Mouse (Mus musculus) G1E (cell line): ENCODE measurements around the gene Dapp1.

ENCODE experiments used
- CTCF ChIP-seq: IDR thresholded peaks from 2 replicates; pipeline ENCODE4 v1.5.1; 2012; ENCODE audit warnings: low read depth, low read length, inconsistent platforms, mixed read lengths
- GATA1 ChIP-seq: IDR thresholded peaks from 2 replicates; pipeline ENCODE4 v1.6.1; 2012; ENCODE audit warnings: borderline replicate concordance, low read length, inconsistent platforms, mixed read lengths
- GATA2 ChIP-seq: IDR thresholded peaks from 2 replicates; pipeline ENCODE4 v1.6.1; 2012; ENCODE audit warnings: low read depth, low read length, inconsistent platforms, borderline replicate concordance
- POLR2AphosphoS5 ChIP-seq: IDR thresholded peaks from 2 replicates; pipeline ENCODE4 v1.6.1; 2012; ENCODE audit warnings: low read depth, low read length, inconsistent platforms; ENCODE audit not compliant: insufficient replicate concordance
- TAL1 ChIP-seq: conservative IDR thresholded peaks from 2 replicates; pipeline ENCODE4 v1.6.1; 2012; ENCODE audit warnings: low read depth, low read length, inconsistent platforms, mixed read lengths

DNA sequence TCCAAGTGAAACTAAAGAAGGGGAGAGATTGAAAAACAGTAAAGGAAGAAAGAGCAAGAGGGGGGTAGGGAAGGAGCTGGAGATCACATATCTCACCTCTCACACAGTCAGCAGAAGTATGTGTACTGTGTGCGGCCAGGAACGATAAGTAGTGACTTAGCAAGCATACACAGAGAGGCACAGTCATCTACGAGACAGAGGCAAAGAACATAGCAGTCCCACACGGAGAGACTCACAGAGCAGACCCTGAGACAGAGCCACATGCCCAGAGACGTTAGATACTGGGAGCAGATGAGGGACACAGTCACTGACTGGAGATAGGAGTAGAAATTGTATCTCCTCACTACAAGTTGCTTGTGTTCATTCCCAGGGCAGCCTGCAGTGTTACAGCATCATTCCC, 9.1 kb downstream of the Dapp1 start:
- no peak for TF ChIP-seq CTCF
- no peak for TF ChIP-seq GATA1
- peak; percentile 38; the same call in 1 of the 2 replicates for TF ChIP-seq TAL1
- TF ChIP-seq POLR2AphosphoS5 = no peak; the same call in 1 of the 2 replicates
- TF ChIP-seq GATA2 = no peak
